Mouse (Mus musculus): Measurements from ENCODE around the gene Pakap. TPM values are rescaled to one million over a fixed set of nuclear protein-coding genes. Genes with fewer than 3 reads are reported as not detected.
A peak's percentile ranks its signal among the peaks of the same experiment; 100 is the strongest.

Pakap gene
- polyA plus RNA-seq, 1 experiment from 2014 or later = 21.1 TPM

DNA sequence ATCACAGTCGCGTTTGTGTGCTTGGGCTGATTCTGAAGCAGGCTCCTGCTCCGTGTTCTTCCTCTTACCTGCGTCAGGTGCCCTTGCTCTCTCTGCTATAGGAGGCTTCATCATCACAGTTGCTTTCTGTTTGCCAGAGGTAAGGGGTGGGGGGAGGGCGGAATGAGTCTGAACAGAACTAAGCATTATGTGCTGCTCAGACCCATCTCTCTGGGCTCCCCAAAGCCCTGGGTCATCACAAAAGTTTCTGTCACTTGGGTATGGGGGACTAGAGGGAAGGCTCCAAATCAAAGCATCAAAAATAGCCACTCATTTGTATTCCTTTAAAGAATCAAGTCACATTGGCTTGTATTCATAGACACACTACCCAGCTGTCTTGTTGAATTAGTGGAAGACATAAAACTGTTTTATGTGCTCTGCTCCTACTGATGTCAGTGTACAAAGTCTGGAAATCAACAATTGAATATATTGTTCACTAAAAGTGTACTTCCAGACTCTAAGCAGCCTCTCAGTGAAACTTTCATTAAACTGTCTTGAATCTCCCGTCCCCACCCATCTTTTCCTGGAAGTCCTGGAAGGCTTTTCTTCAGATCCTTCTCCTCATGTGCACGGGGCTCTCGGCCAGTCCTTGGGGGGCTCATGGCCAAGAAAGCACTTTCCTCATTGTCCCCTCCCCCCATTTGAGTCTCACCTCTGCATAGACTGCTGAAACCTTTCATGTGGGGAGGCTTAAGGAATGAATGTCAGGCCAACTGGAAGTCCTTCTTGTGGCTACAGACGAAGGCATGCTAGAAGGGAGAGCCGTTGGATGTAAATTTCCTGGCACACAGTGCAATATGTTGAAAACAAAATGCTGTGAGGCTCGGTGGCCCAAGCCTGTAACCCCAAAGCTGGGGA is 135.8 kb downstream of the Pakap start:
- no peaks in the 10 kb centered on the region for H3K4me1 ChIP-seq (replicated peaks; ENCODE audit: control insufficient read depth, insufficient read depth, low read length)
- no peak overlapping the region for H3K4me2 ChIP-seq (ENCODE audit: low read depth, low read length, severe bottlenecking)
- H3K27me3 ChIP-seq (ENCODE audit: control insufficient read depth, insufficient read depth, low read length) = no peaks in the 10 kb centered on the region
- no peak overlapping the region for H3K9ac ChIP-seq (ENCODE audit: low read length)
- no peak overlapping the region for H3K4me3 ChIP-seq (ENCODE audit: low read depth, low read length)
- peak; percentile 27 for DNase-seq (ENCODE audit: low spot score)
- H3K27ac ChIP-seq (ENCODE audit: low read depth, low read length) = no peak overlapping the region
- no peaks in the 10 kb centered on the region for H3K36me3 ChIP-seq (ENCODE audit: control insufficient read depth, insufficient read depth, low read length)
- H3K9me3 ChIP-seq (ENCODE audit: control insufficient read depth, low read length) = no peaks in the 10 kb centered on the region
- no peak for ATAC-seq (replicated peaks; ENCODE audit: low FRiP score)
- 88% methylated on average over 11 of the region's 11 CpGs for WGBS

- Histone ChIP-seq H3K9ac (ENCODE audit: low read length) (no peak overlapping the region), H3K27me3 (ENCODE audit: control insufficient read depth, insufficient read depth, low read length) (no peaks in the 10 kb centered on the region), H3K36me3 (ENCODE audit: control insufficient read depth, insufficient read depth, low read length) (no peaks in the 10 kb centered on the region), H3K4me2 (ENCODE audit: low read depth, low read length, severe bottlenecking) (no peak overlapping the region), H3K4me1 (replicated peaks; ENCODE audit: control insufficient read depth, insufficient read depth, low read length) (no peaks in the 10 kb centered on the region), H3K4me3 (ENCODE audit: low read depth, low read length) (no peak overlapping the region), H3K9me3 (ENCODE audit: control insufficient read depth, low read length) (no peaks in the 10 kb centered on the region), H3K27ac (ENCODE audit: low read depth, low read length) (no peak overlapping the region)
- no peak for ATAC-seq (replicated peaks; ENCODE audit: low FRiP score)
- peak; percentile 2 for DNase-seq (ENCODE audit: low spot score)
- WGBS = 92% methylated on average over 7 of the region's 7 CpGs
Measured at GRCm38 (mm10) chr4:57704575-57704974, 136.6 kb downstream of the Pakap start.

- Histone ChIP-seq H3K4me2 (ENCODE audit: low read depth, low read length, severe bottlenecking) (no peak overlapping the region), H3K4me3 (ENCODE audit: low read depth, low read length) (no peak overlapping the region), H3K9ac (ENCODE audit: low read length) (no peak overlapping the region), H3K36me3 (ENCODE audit: control insufficient read depth, insufficient read depth, low read length) (no peaks in the 10 kb centered on the region), H3K4me1 (replicated peaks; ENCODE audit: control insufficient read depth, insufficient read depth, low read length) (no peaks in the 10 kb centered on the region), H3K27me3 (ENCODE audit: control insufficient read depth, insufficient read depth, low read length) (no peaks in the 10 kb centered on the region), H3K27ac (ENCODE audit: low read depth, low read length) (no peak overlapping the region), H3K9me3 (ENCODE audit: control insufficient read depth, low read length) (no peaks in the 10 kb centered on the region)
- no peak for ATAC-seq (replicated peaks; ENCODE audit: low FRiP score)
- no peak for DNase-seq (ENCODE audit: low spot score)
Measured at GRCm38 (mm10) chr4:57715849-57716248, 147.9 kb downstream of the Pakap start.

DNA sequence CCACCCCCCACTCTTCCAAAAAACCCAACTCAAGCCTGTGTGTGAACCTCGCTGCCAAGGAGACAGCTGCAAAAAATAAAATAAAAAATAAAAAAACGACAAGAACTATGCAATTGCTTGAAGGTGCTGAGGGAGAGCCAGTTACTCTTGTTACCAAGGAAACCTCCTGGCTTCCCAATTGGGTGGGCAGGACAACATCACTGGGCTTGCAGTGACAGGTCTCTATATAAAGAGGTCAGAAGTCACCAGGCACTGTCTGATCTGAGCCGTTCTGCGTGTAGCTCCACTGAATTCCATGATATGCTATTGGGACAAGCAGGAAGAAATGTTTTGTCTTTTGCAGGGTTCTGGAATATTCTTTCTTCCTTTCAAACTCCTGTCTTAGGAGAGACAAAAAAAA is 148.8 kb downstream of the Pakap start:
- no peak overlapping the region for H3K4me3 ChIP-seq (ENCODE audit: low read depth, low read length)
- DNase-seq (ENCODE audit: low spot score) = no peak
- H3K4me2 ChIP-seq (ENCODE audit: low read depth, low read length, severe bottlenecking) = no peak overlapping the region
- H3K27ac ChIP-seq (ENCODE audit: low read depth, low read length) = no peak overlapping the region
- WGBS = 51% methylated on average over 4 of the region's 4 CpGs
- H3K9ac ChIP-seq (ENCODE audit: low read length) = no peak overlapping the region
- no peak for ATAC-seq (replicated peaks; ENCODE audit: low FRiP score)
- no peaks in the 10 kb centered on the region for H3K36me3 ChIP-seq (ENCODE audit: control insufficient read depth, insufficient read depth, low read length)
- no peaks in the 10 kb centered on the region for H3K27me3 ChIP-seq (ENCODE audit: control insufficient read depth, insufficient read depth, low read length)
- no peaks in the 10 kb centered on the region for H3K9me3 ChIP-seq (ENCODE audit: control insufficient read depth, low read length)
- no peaks in the 10 kb centered on the region for H3K4me1 ChIP-seq (replicated peaks; ENCODE audit: control insufficient read depth, insufficient read depth, low read length)

DNA sequence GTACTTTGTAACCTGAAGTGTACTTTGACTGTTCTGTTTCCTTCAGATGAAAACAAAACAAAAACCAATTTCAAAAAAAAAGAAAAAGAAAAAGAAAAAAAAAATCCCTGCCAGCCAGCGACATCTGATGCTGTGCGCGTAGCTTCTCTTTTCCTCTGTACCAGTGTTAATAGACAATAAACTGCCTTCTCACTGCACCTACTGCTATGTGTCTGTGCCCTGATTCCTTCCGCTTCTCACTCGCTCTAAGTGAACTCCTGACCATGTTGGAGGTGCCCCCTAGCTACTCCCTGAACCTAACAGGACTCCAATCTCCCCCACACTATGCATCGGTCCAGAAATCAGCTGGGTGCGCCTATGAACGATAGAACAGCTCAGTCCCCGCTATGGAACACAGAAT is 149.4 kb downstream of the Pakap start, which contains the start of gene Akap2:
Gene Akap2 (plus strand): TSS at position 304 of the 400 bp plus-strand sequence.
- no peaks in the 10 kb centered on the region for H3K36me3 ChIP-seq (ENCODE audit: control insufficient read depth, insufficient read depth, low read length)
- no peak within 1 kb of the TSS for H3K4me3 ChIP-seq (ENCODE audit: low read depth, low read length)
- H3K27me3 ChIP-seq (ENCODE audit: control insufficient read depth, insufficient read depth, low read length) = no peaks in the 10 kb centered on the region
- no peaks in the 10 kb centered on the region for H3K9me3 ChIP-seq (ENCODE audit: control insufficient read depth, low read length)
- no peak for ATAC-seq (replicated peaks; ENCODE audit: low FRiP score)
- H3K4me2 ChIP-seq (ENCODE audit: low read depth, low read length, severe bottlenecking) = no peak within 1 kb of the TSS
- no peak for DNase-seq (ENCODE audit: low spot score)
- no peak within 1 kb of the TSS for H3K9ac ChIP-seq (ENCODE audit: low read length)
- no peak within 1 kb of the TSS for H3K27ac ChIP-seq (ENCODE audit: low read depth, low read length)
- H3K4me1 ChIP-seq (replicated peaks; ENCODE audit: control insufficient read depth, insufficient read depth, low read length) = no peaks in the 10 kb centered on the region
- WGBS = 90% methylated on average over 9 of the region's 9 CpGs

DNA sequence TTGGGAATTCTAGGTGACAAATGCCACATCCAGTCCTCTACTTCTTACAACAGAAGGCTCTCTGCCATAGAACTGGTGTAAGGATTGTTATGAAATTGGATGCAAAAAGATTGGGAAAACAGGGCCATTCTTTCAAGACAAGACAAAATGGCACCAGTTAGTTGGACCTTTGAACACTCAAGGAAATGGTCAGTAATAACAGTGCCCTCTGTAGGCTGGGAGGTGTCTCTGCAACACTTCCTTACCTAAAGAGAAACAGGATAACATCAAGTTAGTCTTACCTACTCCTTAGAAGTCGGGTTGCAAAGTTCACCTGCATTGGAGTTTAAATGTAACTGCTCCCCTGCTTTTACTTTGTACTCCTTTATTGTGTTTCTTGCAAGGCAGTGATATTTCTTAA is 151.4 kb downstream of the Pakap start:
- Histone ChIP-seq H3K36me3 (ENCODE audit: control insufficient read depth, insufficient read depth, low read length) (no peaks in the 10 kb centered on the region), H3K4me1 (replicated peaks; ENCODE audit: control insufficient read depth, insufficient read depth, low read length) (no peaks in the 10 kb centered on the region), H3K9ac (ENCODE audit: low read length) (no peak overlapping the region), H3K4me2 (ENCODE audit: low read depth, low read length, severe bottlenecking) (no peak overlapping the region), H3K4me3 (ENCODE audit: low read depth, low read length) (no peak overlapping the region), H3K9me3 (ENCODE audit: control insufficient read depth, low read length) (no peaks in the 10 kb centered on the region), H3K27me3 (ENCODE audit: control insufficient read depth, insufficient read depth, low read length) (no peaks in the 10 kb centered on the region), H3K27ac (ENCODE audit: low read depth, low read length) (no peak overlapping the region)
- no peak for ATAC-seq (replicated peaks; ENCODE audit: low FRiP score)
- no peak for DNase-seq (ENCODE audit: low spot score)
- 85% methylated on average over 1 of the region's 1 CpGs for WGBS

GRCm38 (mm10) chr4:57720869-57721361 is 152.9 kb downstream of the Pakap start:
- no peak overlapping the region for H3K4me2 ChIP-seq (ENCODE audit: low read depth, low read length, severe bottlenecking)
- H3K9ac ChIP-seq (ENCODE audit: low read length) = no peak overlapping the region
- no peak overlapping the region for H3K4me3 ChIP-seq (ENCODE audit: low read depth, low read length)
- no peaks in the 10 kb centered on the region for H3K4me1 ChIP-seq (replicated peaks; ENCODE audit: control insufficient read depth, insufficient read depth, low read length)
- no peaks in the 10 kb centered on the region for H3K27me3 ChIP-seq (ENCODE audit: control insufficient read depth, insufficient read depth, low read length)
- no peaks in the 10 kb centered on the region for H3K36me3 ChIP-seq (ENCODE audit: control insufficient read depth, insufficient read depth, low read length)
- H3K9me3 ChIP-seq (ENCODE audit: control insufficient read depth, low read length) = no peaks in the 10 kb centered on the region
- 30% methylated on average over 7 of the region's 7 CpGs for WGBS
- no peak overlapping the region for H3K27ac ChIP-seq (ENCODE audit: low read depth, low read length)
- DNase-seq (ENCODE audit: low spot score) (no peak), ATAC-seq (replicated peaks; ENCODE audit: low FRiP score) (no peak)

DNA sequence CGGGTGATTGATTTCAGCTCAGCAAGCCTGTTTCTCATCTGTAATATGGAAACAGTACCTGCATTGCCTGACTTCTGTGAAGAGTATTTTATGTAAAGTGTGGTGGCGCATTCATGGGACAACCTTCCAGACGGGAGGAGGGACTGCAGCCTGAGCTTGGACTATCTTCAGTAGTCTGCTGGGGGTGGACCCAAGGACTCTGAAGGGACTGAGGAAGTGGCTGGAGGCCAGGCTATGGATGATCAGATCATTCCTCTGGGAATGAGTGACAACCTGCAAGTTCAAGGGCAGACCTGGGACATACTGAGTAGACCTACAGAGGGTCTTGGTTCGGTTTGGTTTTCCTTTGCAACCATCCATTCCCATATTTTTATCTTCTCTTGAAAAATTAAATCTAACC is 154.3 kb downstream of the Pakap start:
- ATAC-seq (replicated peaks; ENCODE audit: low FRiP score) (no peak), DNase-seq (ENCODE audit: low spot score) (no peak)
- Histone ChIP-seq H3K4me2 (ENCODE audit: low read depth, low read length, severe bottlenecking) (no peak overlapping the region), H3K4me1 (replicated peaks; ENCODE audit: control insufficient read depth, insufficient read depth, low read length) (no peaks in the 10 kb centered on the region), H3K9ac (ENCODE audit: low read length) (no peak overlapping the region), H3K4me3 (ENCODE audit: low read depth, low read length) (no peak overlapping the region), H3K27me3 (ENCODE audit: control insufficient read depth, insufficient read depth, low read length) (no peaks in the 10 kb centered on the region), H3K27ac (ENCODE audit: low read depth, low read length) (no peak overlapping the region), H3K9me3 (ENCODE audit: control insufficient read depth, low read length) (no peaks in the 10 kb centered on the region), H3K36me3 (ENCODE audit: control insufficient read depth, insufficient read depth, low read length) (no peaks in the 10 kb centered on the region)
- WGBS = 90% methylated on average over 4 of the region's 4 CpGs

GRCm38 (mm10) chr4:57723659-57724058 is 155.7 kb downstream of the Pakap start:
- no peak overlapping the region for H3K27ac ChIP-seq (ENCODE audit: low read depth, low read length)
- no peak overlapping the region for H3K4me2 ChIP-seq (ENCODE audit: low read depth, low read length, severe bottlenecking)
- no peaks in the 10 kb centered on the region for H3K4me1 ChIP-seq (replicated peaks; ENCODE audit: control insufficient read depth, insufficient read depth, low read length)
- no peak for DNase-seq (ENCODE audit: low spot score)
- ATAC-seq (replicated peaks; ENCODE audit: low FRiP score) = no peak
- no peaks in the 10 kb centered on the region for H3K9me3 ChIP-seq (ENCODE audit: control insufficient read depth, low read length)
- H3K27me3 ChIP-seq (ENCODE audit: control insufficient read depth, insufficient read depth, low read length) = no peaks in the 10 kb centered on the region
- H3K36me3 ChIP-seq (ENCODE audit: control insufficient read depth, insufficient read depth, low read length) = no peaks in the 10 kb centered on the region
- WGBS = 54% methylated on average over 2 of the region's 2 CpGs
- no peak overlapping the region for H3K4me3 ChIP-seq (ENCODE audit: low read depth, low read length)
- no peak overlapping the region for H3K9ac ChIP-seq (ENCODE audit: low read length)
